Mouse (Mus musculus) erythroblast, embryonic 14.5 days (primary cell): ENCODE results near the gene Rnpep.

Source experiments
- GATA1 ChIP-seq: IDR thresholded peaks from 2 replicates; pipeline ENCODE4 v1.6.1; 2012; ENCODE audit warnings: low read length, inconsistent platforms, mixed read lengths
- TAL1 ChIP-seq: IDR thresholded peaks from 3 replicates; pipeline ENCODE4 v1.6.1; 2012; ENCODE audit warnings: low read length, inconsistent platforms, mixed read lengths

- TF ChIP-seq GATA1 = no peak
- no peak for TF ChIP-seq TAL1
Measured at GRCm38 (mm10) chr1:135283826-135284291, at the start of gene Rnpep.
